Mouse (Mus musculus) hindbrain, embryonic 16.5 days (tissue): ENCODE data around the gene Atg16l2. TPM values are rescaled to one million over a fixed set of nuclear protein-coding genes. Genes with fewer than 3 reads are reported as not detected.

Source experiments
- ATAC-seq: fragments of 200-750 bp; cut with Nextera tagmentation; 2 replicates; pipeline ENCODE4 v1.8.0; 2017; ENCODE audit warnings: moderate TSS enrichment, moderate library complexity
- H3K27ac ChIP-seq: fragments of 300-500 bp; sonication (generic); 2 replicates; pipeline ENCODE4 v1.5.1; 2014; ENCODE audit warnings: low read depth, mild to moderate bottlenecking, control low read depth, low read length, moderate library complexity
- H3K27me3 ChIP-seq: fragments of 300-500 bp; sonication (generic); replicated peaks from 2 replicates; pipeline ENCODE4 v1.6.1; 2014; ENCODE audit warnings: low read length; ENCODE audit not compliant: control insufficient read depth, insufficient read depth
- H3K36me3 ChIP-seq: fragments of 300-500 bp; sonication (generic); 2 replicates; pipeline ENCODE4 v1.6.1; 2014; ENCODE audit warnings: mild to moderate bottlenecking, low read length, moderate library complexity, mixed read lengths; ENCODE audit not compliant: control insufficient read depth, insufficient read depth
- H3K4me1 ChIP-seq: fragments of 300-500 bp; sonication (generic); 2 replicates; pipeline ENCODE4 v1.6.1; 2014; ENCODE audit warnings: low read depth, low read length; ENCODE audit not compliant: control insufficient read depth, insufficient read depth
- H3K4me2 ChIP-seq: fragments of 300-500 bp; sonication (generic); 2 replicates; pipeline ENCODE4 v1.6.1; 2014; ENCODE audit warnings: mild to moderate bottlenecking, low read length, control low read depth, moderate library complexity
- H3K4me3 ChIP-seq: fragments of 300-500 bp; sonication (generic); 2 replicates; pipeline ENCODE4 v1.5.1; 2014; ENCODE audit warnings: mild to moderate bottlenecking, low read length, control low read depth, moderate library complexity
- H3K9ac ChIP-seq: fragments of 300-500 bp; sonication (generic); 2 replicates; pipeline ENCODE4 v1.6.1; 2014; ENCODE audit warnings: low read depth, mild to moderate bottlenecking, control low read depth, low read length, moderate library complexity
- H3K9me3 ChIP-seq: fragments of 300-500 bp; sonication (generic); 2 replicates; pipeline ENCODE4 v1.6.1; 2014; ENCODE audit warnings: mild to moderate bottlenecking, low read length, moderate library complexity; ENCODE audit not compliant: control insufficient read depth
- WGBS: fragments of 180-500 bp; shearing (Covaris S2); extraction: QIAGEN DNeasy Blood & Tissue Kit; methylation state at CpG from one replicate; pipeline ENCODE4 v1.1.7; 2014; 5-methylcytosine and 5-hydroxymethylcytosine counted together
- polyA plus RNA-seq: library from polyadenylated mRNA; unstranded; fragments of >200 nt; fragmentation: Nextera tagmentation; extraction: Ambion mirVana; gene quantifications from 2 replicates; pipeline ENCODE4 v1.2.1, GENCODE M21; 2015

Atg16l2 gene
- polyA plus RNA-seq, 1 experiment from 2014 or later: 34.0 TPM

DNA sequence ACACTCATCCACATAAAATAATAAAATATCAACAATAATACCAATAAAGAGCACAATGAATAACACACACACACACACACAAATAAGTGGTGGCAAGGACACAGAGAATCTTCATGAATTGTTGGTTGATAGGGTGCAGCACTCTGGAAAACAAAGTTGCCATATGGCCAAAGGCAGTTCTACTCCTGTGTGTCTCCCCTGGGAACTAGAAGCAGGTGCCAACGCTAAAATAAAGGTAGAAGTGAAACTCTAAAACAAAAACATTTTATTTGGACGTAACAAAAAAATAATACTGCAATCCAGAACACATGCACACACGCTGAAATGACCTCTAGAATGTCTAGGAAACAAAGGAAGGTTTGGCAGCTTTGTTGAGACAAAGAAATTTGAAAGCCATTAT, 69.3 kb downstream of the Atg16l2 start:
- H3K4me1 ChIP-seq: no peaks in the 10 kb centered on the region; the same call in 1 of the 2 replicates
- no peak overlapping the region for H3K27ac ChIP-seq
- H3K27me3 ChIP-seq: no peaks in the 10 kb centered on the region
- ATAC-seq: no peak
- no peaks in the 10 kb centered on the region for H3K9me3 ChIP-seq
- H3K9ac ChIP-seq: no peak overlapping the region
- H3K36me3 ChIP-seq: no peaks in the 10 kb centered on the region
- no peak overlapping the region for H3K4me2 ChIP-seq
- H3K4me3 ChIP-seq: no peak overlapping the region
- WGBS: 47% methylated on average over 3 of the region's 3 CpGs

DNA sequence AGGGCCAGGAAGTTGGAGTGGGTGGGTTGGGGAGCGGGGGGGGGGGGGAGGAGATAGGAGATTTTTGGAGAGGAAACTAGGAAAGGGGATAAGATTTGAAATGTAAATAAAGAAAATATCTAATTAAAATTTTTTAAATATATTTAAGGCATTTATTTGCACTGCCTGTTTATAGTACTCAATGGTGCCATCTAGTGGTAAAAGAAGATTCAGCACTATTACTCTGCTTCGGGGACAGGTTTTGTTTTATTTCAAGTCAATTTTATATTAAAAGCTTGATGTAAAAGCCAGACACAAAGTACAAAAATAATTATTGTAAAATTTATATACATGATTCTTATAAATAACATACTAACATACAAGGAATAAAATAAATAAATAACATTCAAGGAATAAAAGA, 70.6 kb downstream of the Atg16l2 start:
- Histone ChIP-seq H3K27ac (no peak overlapping the region), H3K9me3 (no peaks in the 10 kb centered on the region), H3K27me3 (no peaks in the 10 kb centered on the region), H3K4me1 (no peaks in the 10 kb centered on the region; the same call in 1 of the 2 replicates), H3K36me3 (no peaks in the 10 kb centered on the region), H3K4me2 (no peak overlapping the region), H3K9ac (no peak overlapping the region), H3K4me3 (no peak overlapping the region)
- WGBS: 44% methylated on average over 2 of the region's 2 CpGs
- no peak for ATAC-seq

DNA sequence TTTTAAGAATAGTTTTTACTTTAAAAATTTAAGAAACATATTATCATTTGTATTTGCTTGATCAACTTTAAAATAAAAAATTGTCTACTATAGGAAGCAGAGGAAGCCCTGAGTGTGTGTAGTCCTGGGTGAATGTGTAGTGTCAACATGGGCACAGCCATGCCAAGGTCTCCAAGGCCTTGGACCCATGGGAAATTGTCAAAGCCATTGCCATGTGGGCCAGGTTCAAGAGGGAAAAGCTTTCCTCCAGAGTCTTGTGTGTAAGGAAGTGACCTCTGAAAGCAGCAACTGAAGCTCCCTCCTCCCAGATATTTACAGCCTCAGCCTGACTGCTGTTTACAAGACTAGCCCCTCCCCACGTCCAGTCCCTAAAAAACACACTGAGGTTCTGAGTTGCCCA, 72.7 kb downstream of the Atg16l2 start:
- H3K4me3 ChIP-seq: no peak overlapping the region
- 67% methylated on average over 1 of the region's 1 CpGs for WGBS
- ATAC-seq: no peak
- no peak overlapping the region for H3K9ac ChIP-seq
- H3K4me2 ChIP-seq: no peak overlapping the region
- H3K27ac ChIP-seq: no peak overlapping the region
- H3K36me3 ChIP-seq: no peaks in the 10 kb centered on the region
- no peaks in the 10 kb centered on the region for H3K27me3 ChIP-seq
- H3K9me3 ChIP-seq: no peaks in the 10 kb centered on the region
- no peaks in the 10 kb centered on the region; the same call in 1 of the 2 replicates for H3K4me1 ChIP-seq

DNA sequence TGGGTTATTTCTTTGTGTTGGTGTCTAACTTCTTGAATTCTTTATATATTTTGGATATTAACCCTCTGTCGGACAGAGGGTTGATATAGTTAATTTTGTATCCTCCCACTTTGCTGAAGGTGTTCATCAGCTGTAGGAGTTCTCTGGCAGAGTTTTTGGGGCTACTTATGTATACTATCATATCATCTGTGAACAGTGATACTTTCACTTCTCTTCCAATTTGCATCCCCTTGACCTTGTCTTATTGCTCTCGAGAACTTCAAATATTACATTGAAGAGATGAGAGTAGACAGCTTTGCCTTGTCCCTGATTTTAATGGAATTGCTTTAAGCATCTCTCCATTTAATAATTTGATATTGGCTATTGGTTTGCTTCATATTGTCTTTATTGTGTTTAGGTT, 78.5 kb downstream of the Atg16l2 start:
- Histone ChIP-seq H3K4me3 (no peak overlapping the region), H3K9me3 (no peaks in the 10 kb centered on the region)

DNA sequence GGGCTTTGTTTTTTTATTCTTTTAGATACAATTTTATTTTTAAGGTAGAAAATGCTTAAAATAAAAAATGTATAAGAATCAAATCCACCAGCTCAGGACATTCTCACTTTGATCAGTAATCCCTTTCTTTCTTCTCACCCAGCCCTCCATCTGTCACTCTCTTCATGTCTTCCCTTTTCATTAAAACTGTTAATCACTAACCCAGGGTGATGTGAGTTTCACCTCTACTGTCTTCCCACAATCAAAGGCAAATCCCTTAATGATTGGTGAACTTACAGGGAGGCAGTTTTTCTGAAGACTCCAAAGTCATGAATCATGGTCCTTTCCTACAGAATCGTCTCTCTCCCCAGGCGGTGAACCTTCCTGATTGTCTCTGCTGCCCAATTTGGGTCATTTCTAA, 85.3 kb downstream of the Atg16l2 start:
- WGBS: 66% methylated on average over 2 of the region's 2 CpGs

More for the DNA sequence above, 78.5 kb downstream of the Atg16l2 start:
- no peaks in the 10 kb centered on the region for H3K4me1 ChIP-seq
- ATAC-seq: no peak
- H3K27ac ChIP-seq: no peak overlapping the region
- no peaks in the 10 kb centered on the region for H3K27me3 ChIP-seq
- no peaks in the 10 kb centered on the region for H3K36me3 ChIP-seq
- H3K9ac ChIP-seq: no peak overlapping the region
- 96% methylated on average over 2 of the region's 2 CpGs for WGBS
- no peak overlapping the region for H3K4me2 ChIP-seq

DNA sequence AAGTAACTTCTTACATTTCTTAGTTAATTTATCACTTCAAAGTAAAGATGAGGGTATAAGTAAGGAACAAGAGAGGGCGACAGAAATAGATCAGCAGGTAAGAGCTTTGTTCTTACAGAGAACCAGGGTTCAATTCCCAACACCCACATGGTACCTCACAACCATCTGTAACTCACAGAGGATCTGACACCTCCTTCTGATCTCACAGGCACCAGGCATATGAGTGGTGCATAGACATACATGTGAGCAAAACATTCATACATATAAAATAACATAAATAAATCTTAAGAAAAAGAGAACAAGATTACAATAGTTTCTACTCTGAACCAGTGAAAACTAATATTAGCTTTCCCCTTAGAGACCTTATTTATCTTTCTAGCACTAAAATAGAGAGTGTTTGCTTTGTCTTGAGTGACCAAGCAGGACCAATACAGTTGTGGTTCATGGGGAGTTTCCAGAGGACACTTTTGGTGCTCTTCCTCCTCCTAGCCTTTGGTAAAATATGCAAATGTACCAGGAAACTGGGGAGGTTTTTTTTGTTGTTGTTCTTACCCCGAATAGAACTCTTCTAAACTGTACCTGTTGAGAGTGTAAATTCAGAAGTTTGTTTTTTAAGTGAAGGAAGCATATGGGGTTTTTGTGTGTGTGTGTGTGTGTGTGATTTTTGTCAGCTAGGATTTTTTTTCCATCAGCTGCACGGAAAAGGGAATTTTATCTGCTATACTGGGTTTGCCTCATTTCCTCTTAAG, 88.4 kb downstream of the Atg16l2 start:
- Histone ChIP-seq H3K27ac (no peak overlapping the region), H3K9me3 (no peaks in the 10 kb centered on the region), H3K9ac (no peak overlapping the region), H3K27me3 (no peaks in the 10 kb centered on the region), H3K4me3 (no peak overlapping the region), H3K4me1 (no peaks in the 10 kb centered on the region), H3K36me3 (no peaks in the 10 kb centered on the region), H3K4me2 (no peak overlapping the region)
- ATAC-seq: no peak
- WGBS: 82% methylated on average over 3 of the region's 3 CpGs

More for the DNA sequence above, 85.3 kb downstream of the Atg16l2 start:
- ATAC-seq: no peak
- Histone ChIP-seq H3K27ac (no peak overlapping the region), H3K27me3 (no peaks in the 10 kb centered on the region), H3K4me3 (no peak overlapping the region), H3K36me3 (no peaks in the 10 kb centered on the region), H3K9me3 (no peaks in the 10 kb centered on the region), H3K9ac (no peak overlapping the region), H3K4me2 (no peak overlapping the region), H3K4me1 (no peaks in the 10 kb centered on the region)

Other genes starting within 250 kb of the Atg16l2 start
- gene Fchsd2, start 209.4 kb downstream of the Atg16l2 start, polyA plus RNA-seq: 36.5 and 41.1 TPM in 2 replicates
- gene Stard10, start 14.8 kb upstream of the Atg16l2 start, polyA plus RNA-seq: 11.9 and 13.8 TPM in 2 replicates
- 12.8 and 13.8 TPM in 2 replicates for gene Arap1, start 45.8 kb upstream of the Atg16l2 start, polyA plus RNA-seq
- 0.61 TPM in 1 of 2 replicates, not detected in the other for gene Gm45837, start 108.6 kb upstream of the Atg16l2 start, polyA plus RNA-seq
- gene Pde2a, start 119.4 kb upstream of the Atg16l2 start, polyA plus RNA-seq: 33.5 and 41.6 TPM in 2 replicates